Mouse (Mus musculus) gastrocnemius, postnatal 25 days (tissue): Measurements from ENCODE around the gene Mfge8. TPM values are rescaled to one million over a fixed set of nuclear protein-coding genes. Genes with fewer than 3 reads are reported as not detected.

Experiments used
- DNase-seq: peaks from one replicate; pipeline ENCODE4 v3.0.0; 2022
- total RNA-seq, 2 experiments: library from RNA; stranded (reverse); gene quantifications; 1 replicate in 1 of 2; 2 replicates in 1 of 2; pipeline ENCODE4 v1.2.3; 2021

Mfge8 gene
- total RNA-seq, 2 experiments from 2014 or later: 46.9 to 52.5 TPM

- no peak for DNase-seq
These were observed 18.5 kb downstream of the Mfge8 start for GRCm38 (mm10) chr7:79130385-79130784.

GRCm38 (mm10) chr7:79129883-79130282 lies 19.0 kb downstream of the Mfge8 start:
- DNase-seq: no peak

GRCm38 (mm10) chr7:79123465-79123864 lies 25.4 kb downstream of the Mfge8 start:
- no peak for DNase-seq

- no peak for DNase-seq
These were observed 35.0 kb downstream of the Mfge8 start for GRCm38 (mm10) chr7:79113848-79114247.

- no peak for DNase-seq
These were observed 52.4 kb downstream of the Mfge8 start for GRCm38 (mm10) chr7:79096492-79096891.

- no peak for DNase-seq
These were observed 59.7 kb downstream of the Mfge8 start for GRCm38 (mm10) chr7:79089111-79089510.

Other genes with a start within 250 kb of the Mfge8 start
- gene Isg20, start 235.6 kb downstream of the Mfge8 start, total RNA-seq: 1 to 10 TPM in 1 of 2 experiments, under 1 TPM in 1; 0.69 to 3.2 TPM
- gene Acan, start 95.6 kb downstream of the Mfge8 start, total RNA-seq: under 1 TPM; 0.43 to 0.48 TPM
- under 1 TPM; 0.18 to 0.54 TPM for gene Hapln3, start 18.0 kb downstream of the Mfge8 start, total RNA-seq
- gene Abhd2, start 124.1 kb upstream of the Mfge8 start, total RNA-seq: 1 to 10 TPM; 6.1 to 7.1 TPM
- not detected for gene Rlbp1, start 238.0 kb upstream of the Mfge8 start, total RNA-seq
- gene Fanci, start 242.9 kb upstream of the Mfge8 start, total RNA-seq: under 1 TPM; 0.10 to 0.32 TPM